In genomic region chr12:27115392-27115791, GRCm38 (mm10) we compare ENCODE assay signal across 18 mouse cellular contexts.
A peak's percentile ranks its signal among the peaks of the same experiment; 100 is the strongest.
DNase-seq lines count a peak whose midpoint lies in the region; ATAC-seq and TF ChIP-seq lines count a peak whose summit lies in the region.
"Had no signal": no experiment of that assay in that cellular context is flagged by ENCODE, and none has a peak within 500 bp of the region (broad histone marks: within the 10 kb centered on the region; RNA-seq: fewer than 3 reads in every experiment).

No protein-coding gene starts in this region.

- H3K9me3 ChIP-seq in midbrain, postnatal 0 days (ENCODE audit: low read length), result no peaks in the 10 kb centered on the region
- H3K9me3 ChIP-seq in midbrain, embryonic 15.5 days, result no peaks in the 10 kb centered on the region
- no peaks in the 10 kb centered on the region for H3K9me3 ChIP-seq in forebrain, embryonic 13.5 days (replicated peaks)
- H3K9me3 ChIP-seq: embryonic facial prominence, embryonic 13.5 days; kidney, embryonic 15.5 days had no signal

- no peak for TF ChIP-seq CTCF in midbrain, postnatal 0 days (IDR thresholded peaks at IDR 0.05)

- DNase-seq in embryo, embryonic 10 days (ENCODE audit: low spot score), result peak; percentile 62
- DNase-seq in embryo, embryonic 9.5 days (ENCODE audit: extremely low spot score), result no peak
- DNase-seq in midbrain, postnatal 0 days (ENCODE audit: low spot score), result peak; percentile 52
- peak; percentile 53 for DNase-seq in embryo, embryonic 11 days
- DNase-seq in retina, embryonic 14.5 days (ENCODE audit: low spot score), result peak; percentile 60
- DNase-seq in kidney, adult 11 months, result no peak
- DNase-seq: B cell, adult 2 months; liver; right cerebral cortex, postnatal 14 days; thymus, postnatal 4 days had no signal

- ATAC-seq in midbrain, postnatal 0 days (ENCODE audit: low FRiP score), result no peak
- ATAC-seq in midbrain, embryonic 15.5 days (replicated peaks), result no peak
- ATAC-seq in forebrain, embryonic 13.5 days, result no peak
- ATAC-seq: forebrain, embryonic 16.5 days; intestine, embryonic 16.5 days; lung, postnatal 0 days had no signal

- no peaks in the 10 kb centered on the region for H3K4me1 ChIP-seq in midbrain, postnatal 0 days (ENCODE audit: insufficient read depth, low read length)
- H3K4me1 ChIP-seq in midbrain, embryonic 15.5 days, result no peaks in the 10 kb centered on the region
- H3K4me1 ChIP-seq in forebrain, embryonic 13.5 days, result 0 out of 2 replicates have a peak, but pooled peaks cover 5% of the 10 kb centered on the region
- H3K4me1 ChIP-seq: kidney, embryonic 15.5 days had no signal

- no peak overlapping the region for H3K9ac ChIP-seq in midbrain, postnatal 0 days (replicated peaks; ENCODE audit: low read length, poor library complexity, severe bottlenecking)
- no peak overlapping the region for H3K9ac ChIP-seq in midbrain, embryonic 15.5 days
- H3K9ac ChIP-seq in forebrain, embryonic 13.5 days, result no peak overlapping the region
- H3K9ac ChIP-seq: embryonic facial prominence, embryonic 13.5 days; hindbrain, embryonic 14.5 days; kidney, embryonic 15.5 days had no signal

- no peak overlapping the region for H3K27ac ChIP-seq in midbrain, postnatal 0 days (ENCODE audit: low read depth, low read length)
- no peak overlapping the region for H3K27ac ChIP-seq in midbrain, embryonic 15.5 days
- no peak overlapping the region for H3K27ac ChIP-seq in forebrain, embryonic 13.5 days
- H3K27ac ChIP-seq: embryonic facial prominence, embryonic 13.5 days; hindbrain, embryonic 14.5 days; kidney, embryonic 15.5 days had no signal

- no peaks in the 10 kb centered on the region for H3K27me3 ChIP-seq in midbrain, postnatal 0 days (ENCODE audit: insufficient read depth, low read length)
- no peaks in the 10 kb centered on the region for H3K27me3 ChIP-seq in midbrain, embryonic 15.5 days (replicated peaks)
- H3K27me3 ChIP-seq in forebrain, embryonic 13.5 days, result no peaks in the 10 kb centered on the region
- H3K27me3 ChIP-seq: embryonic facial prominence, embryonic 13.5 days; kidney, embryonic 15.5 days had no signal

- H3K36me3 ChIP-seq in midbrain, postnatal 0 days (ENCODE audit: insufficient read depth, low read length), result no peaks in the 10 kb centered on the region
- no peaks in the 10 kb centered on the region for H3K36me3 ChIP-seq in midbrain, embryonic 15.5 days (replicated peaks)
- no peaks in the 10 kb centered on the region for H3K36me3 ChIP-seq in forebrain, embryonic 13.5 days (ENCODE audit: poor library complexity, severe bottlenecking)
- H3K36me3 ChIP-seq: embryonic facial prominence, embryonic 13.5 days; kidney, embryonic 15.5 days had no signal

- H3K4me3 ChIP-seq in midbrain, postnatal 0 days (ENCODE audit: low read depth, low read length), result no peak overlapping the region
- no peak overlapping the region for H3K4me3 ChIP-seq in midbrain, embryonic 15.5 days
- no peak overlapping the region for H3K4me3 ChIP-seq in forebrain, embryonic 13.5 days
- H3K4me3 ChIP-seq: embryonic facial prominence, embryonic 13.5 days; kidney, embryonic 15.5 days had no signal

- H3K4me2 ChIP-seq in midbrain, postnatal 0 days (ENCODE audit: low read depth, low read length, poor library complexity, severe bottlenecking), result no peak overlapping the region
- no peak overlapping the region for H3K4me2 ChIP-seq in midbrain, embryonic 15.5 days
- no peak overlapping the region for H3K4me2 ChIP-seq in forebrain, embryonic 13.5 days
- H3K4me2 ChIP-seq: embryonic facial prominence, embryonic 13.5 days; hindbrain, embryonic 14.5 days; kidney, embryonic 15.5 days had no signal

- 48% methylated on average over 6 of the region's 6 CpGs for WGBS in midbrain, postnatal 0 days
- 56% methylated on average over 6 of the region's 6 CpGs for WGBS in midbrain, embryonic 15.5 days
- 58% methylated on average over 6 of the region's 6 CpGs for WGBS in forebrain, embryonic 13.5 days

Comparison
In these comparisons a context has a peak if more than half of its experiments do, and no peak if none do; other contexts are left out.
1. DNase-seq: peak in embryo, embryonic 10 days (single experiment), midbrain, postnatal 0 days (single experiment), embryo, embryonic 11 days (single experiment) and retina, embryonic 14.5 days (single experiment); none in embryo, embryonic 9.5 days (single experiment) and kidney, adult 11 months (single experiment).